Mouse (Mus musculus) limb, embryonic 15.5 days (tissue): ENCODE measurements around the gene Fbxw7. TPM values are rescaled to one million over a fixed set of nuclear protein-coding genes. Genes with fewer than 3 reads are reported as not detected.

Experiments used
- ATAC-seq: fragments of 200-750 bp; cut with Nextera tagmentation; 2 replicates; pipeline ENCODE4 v1.8.0; 2017; ENCODE audit warnings: low read depth, moderate TSS enrichment; ENCODE audit not compliant: insufficient number of reproducible peaks, low FRiP score, low TSS enrichment
- H3K27ac ChIP-seq: fragments of 300-500 bp; sonication (generic); 2 replicates; pipeline ENCODE4 v1.5.1; 2015; ENCODE audit warnings: moderate library complexity, mild to moderate bottlenecking, inconsistent platforms
- H3K27me3 ChIP-seq: fragments of 300-500 bp; sonication (generic); 2 replicates; pipeline ENCODE4 v1.6.1; 2015; ENCODE audit warnings: inconsistent platforms
- H3K36me3 ChIP-seq: fragments of 300-500 bp; sonication (generic); 2 replicates; pipeline ENCODE4 v1.6.1; 2015; ENCODE audit warnings: inconsistent platforms
- H3K4me1 ChIP-seq: fragments of 300-500 bp; sonication (generic); 2 replicates; pipeline ENCODE4 v1.6.1; 2015; ENCODE audit warnings: inconsistent platforms
- H3K4me2 ChIP-seq: fragments of 300-500 bp; sonication (generic); 2 replicates; pipeline ENCODE4 v1.6.1; 2015; ENCODE audit warnings: mild to moderate bottlenecking, inconsistent platforms
- H3K4me3 ChIP-seq: fragments of 300-500 bp; sonication (generic); 2 replicates; pipeline ENCODE4 v1.5.1; 2015; ENCODE audit warnings: mild to moderate bottlenecking, inconsistent platforms
- H3K9ac ChIP-seq: fragments of 300-500 bp; sonication (generic); 2 replicates; pipeline ENCODE4 v1.6.1; 2015; ENCODE audit warnings: inconsistent platforms
- H3K9me3 ChIP-seq: fragments of 300-500 bp; sonication (generic); 2 replicates; pipeline ENCODE4 v1.6.1; 2016; ENCODE audit warnings: inconsistent platforms
- WGBS: fragments of 180-500 bp; shearing (Covaris S2); methylation state at CpG from one replicate; pipeline ENCODE4 v1.1.7; 2015; 5-methylcytosine and 5-hydroxymethylcytosine counted together
- polyA plus RNA-seq: library from polyadenylated mRNA; unstranded; fragments of >200 nt; fragmentation: Nextera tagmentation; extraction: Ambion mirVana; gene quantifications from 2 replicates; pipeline ENCODE4 v1.2.1, GENCODE M21; 2015

Fbxw7 gene
- polyA plus RNA-seq, 1 experiment from 2014 or later: 11.4 TPM

DNA sequence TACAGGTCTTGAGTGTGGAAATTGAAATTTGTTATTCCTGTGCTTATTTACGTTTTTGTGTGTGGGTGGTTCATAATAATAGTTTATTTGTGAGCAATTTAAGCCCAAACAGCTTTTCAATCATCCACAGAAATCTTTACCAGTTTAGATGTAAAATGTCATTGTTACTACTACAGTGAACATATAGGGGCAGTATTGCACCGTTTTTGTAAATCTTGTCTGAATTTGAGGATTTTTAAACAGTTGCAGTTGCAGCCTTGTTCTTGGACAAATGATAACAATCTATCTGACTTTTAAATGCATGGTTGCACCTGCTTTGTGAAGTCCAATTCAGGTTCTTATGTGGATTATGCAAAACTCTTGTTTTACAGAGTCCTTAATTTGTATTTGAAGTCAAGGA is 121.2 kb downstream of the Fbxw7 start:
- Histone ChIP-seq H3K9me3 (no peaks in the 10 kb centered on the region), H3K4me2 (no peak overlapping the region), H3K27me3 (no peaks in the 10 kb centered on the region), H3K27ac (no peak overlapping the region), H3K9ac (no peak overlapping the region), H3K4me1 (no peaks in the 10 kb centered on the region), H3K4me3 (no peak overlapping the region), H3K36me3 (no peaks in the 10 kb centered on the region)
- ATAC-seq: no peak
- WGBS: 47% methylated on average over 2 of the region's 2 CpGs

GRCm38 (mm10) chr3:84936956-84937355 is 121.9 kb downstream of the Fbxw7 start:
- no peak for ATAC-seq
- WGBS: 90% methylated on average over 5 of the region's 5 CpGs
- H3K4me3 ChIP-seq: no peak overlapping the region

GRCm38 (mm10) chr3:84937360-84938355 is 122.6 kb downstream of the Fbxw7 start:
- Histone ChIP-seq H3K9me3 (no peaks in the 10 kb centered on the region), H3K4me3 (no peak overlapping the region), H3K4me2 (no peak overlapping the region), H3K4me1 (no peaks in the 10 kb centered on the region), H3K27me3 (no peaks in the 10 kb centered on the region), H3K27ac (no peak overlapping the region), H3K36me3 (no peaks in the 10 kb centered on the region), H3K9ac (no peak overlapping the region)
- WGBS: 60% methylated on average over 12 of the region's 12 CpGs
- ATAC-seq: no peak

More at GRCm38 (mm10) chr3:84936956-84937355, 121.9 kb downstream of the Fbxw7 start:
- Histone ChIP-seq H3K9me3 (no peaks in the 10 kb centered on the region), H3K27me3 (no peaks in the 10 kb centered on the region), H3K4me2 (no peak overlapping the region), H3K4me1 (no peaks in the 10 kb centered on the region), H3K9ac (no peak overlapping the region), H3K27ac (no peak overlapping the region), H3K36me3 (no peaks in the 10 kb centered on the region)

- Histone ChIP-seq H3K9ac (no peak overlapping the region), H3K4me1 (no peaks in the 10 kb centered on the region), H3K9me3 (no peaks in the 10 kb centered on the region), H3K4me3 (no peak overlapping the region), H3K36me3 (no peaks in the 10 kb centered on the region), H3K4me2 (no peak overlapping the region), H3K27me3 (no peaks in the 10 kb centered on the region), H3K27ac (no peak overlapping the region)
- WGBS: 92% methylated on average over 3 of the region's 3 CpGs
- ATAC-seq: no peak
Observed at GRCm38 (mm10) chr3:84944933-84945332, 129.9 kb downstream of the Fbxw7 start.

DNA sequence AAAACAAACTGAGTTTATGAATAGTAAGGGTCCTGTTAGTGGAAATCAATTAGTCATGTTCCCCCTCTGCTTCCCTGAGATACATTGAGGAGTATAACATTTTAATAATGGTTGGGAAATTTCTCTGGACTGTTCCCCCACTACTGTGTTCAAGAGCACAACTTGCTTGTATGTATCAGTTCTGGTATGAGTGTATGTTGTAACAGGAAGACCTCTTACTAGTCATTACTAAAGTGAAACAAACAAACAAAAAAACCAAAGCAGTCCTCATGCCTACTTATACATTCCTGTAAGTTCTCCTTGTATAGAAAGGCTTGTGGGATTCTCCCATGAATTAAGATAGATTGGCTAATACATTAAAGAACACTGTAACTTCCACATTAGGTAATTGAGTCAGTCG is 131.3 kb downstream of the Fbxw7 start:
- Histone ChIP-seq H3K36me3 (no peaks in the 10 kb centered on the region), H3K27ac (no peak overlapping the region), H3K27me3 (no peaks in the 10 kb centered on the region), H3K9me3 (no peaks in the 10 kb centered on the region), H3K4me2 (no peak overlapping the region), H3K4me3 (no peak overlapping the region), H3K4me1 (no peaks in the 10 kb centered on the region), H3K9ac (no peak overlapping the region)
- 90% methylated on average over 1 of the region's 1 CpGs for WGBS
- ATAC-seq: no peak

DNA sequence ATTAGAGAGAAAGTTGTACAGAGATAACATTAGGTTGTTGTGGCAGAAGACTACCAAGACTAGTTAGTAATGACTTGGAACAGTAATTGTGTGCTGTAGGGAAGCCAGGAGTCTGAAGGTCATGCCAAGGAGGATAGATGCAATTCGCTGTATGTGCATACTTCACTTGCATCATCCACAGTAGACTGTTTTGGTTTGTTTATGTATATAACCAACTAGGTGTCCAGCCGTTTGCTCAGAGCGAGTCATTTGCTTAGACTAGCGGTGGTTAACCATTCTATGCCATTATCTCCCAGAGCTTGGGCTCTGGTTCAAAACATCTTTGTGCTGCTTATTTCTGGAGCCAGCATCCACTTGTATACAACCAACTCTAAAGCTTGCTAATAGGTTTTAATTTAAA is 134.3 kb downstream of the Fbxw7 start:
- 86% methylated on average over 4 of the region's 4 CpGs for WGBS

GRCm38 (mm10) chr3:84951698-84952097 is 136.6 kb downstream of the Fbxw7 start:
- Histone ChIP-seq H3K9me3 (no peaks in the 10 kb centered on the region), H3K4me2 (peak overlapping the region; percentile 65), H3K4me3 (peak overlapping the region; percentile 44), H3K9ac (no peak overlapping the region), H3K4me1 (0 out of 2 replicates have a peak, but pooled peaks cover 4% of the 10 kb centered on the region), H3K27ac (peak overlapping the region; percentile 72; the same call in 1 of the 2 replicates), H3K36me3 (no peaks in the 10 kb centered on the region), H3K27me3 (no peaks in the 10 kb centered on the region)
- ATAC-seq: no peak
- 28% methylated on average over 2 of the region's 2 CpGs for WGBS

More for the DNA sequence above, 134.3 kb downstream of the Fbxw7 start:
- Histone ChIP-seq H3K36me3 (no peaks in the 10 kb centered on the region), H3K27me3 (no peaks in the 10 kb centered on the region), H3K9ac (no peak overlapping the region), H3K4me2 (no peak overlapping the region), H3K27ac (no peak overlapping the region), H3K9me3 (no peaks in the 10 kb centered on the region), H3K4me3 (no peak overlapping the region), H3K4me1 (0 out of 2 replicates have a peak, but pooled peaks cover 4% of the 10 kb centered on the region)
- no peak for ATAC-seq

GRCm38 (mm10) chr3:84952135-84952534 is 137.1 kb downstream of the Fbxw7 start:
- Histone ChIP-seq H3K27ac (peak overlapping the region; percentile 72), H3K36me3 (no peaks in the 10 kb centered on the region), H3K27me3 (no peaks in the 10 kb centered on the region), H3K9ac (0 out of 2 replicates have a peak overlapping the region, but pooled peaks have one; percentile 24), H3K4me2 (peak overlapping the region; percentile 65), H3K4me1 (0 out of 2 replicates have a peak, but pooled peaks cover 4% of the 10 kb centered on the region), H3K4me3 (peak overlapping the region; percentile 44), H3K9me3 (no peaks in the 10 kb centered on the region)
- ATAC-seq: peak; percentile 85
- WGBS: 9% methylated on average over 13 of the region's 13 CpGs

GRCm38 (mm10) chr3:84952585-84953187 is 137.6 kb downstream of the Fbxw7 start:
- 0 out of 2 replicates have a peak, but pooled peaks cover 4% of the 10 kb centered on the region for H3K4me1 ChIP-seq
- no peaks in the 10 kb centered on the region for H3K9me3 ChIP-seq
- H3K27ac ChIP-seq: peak overlapping the region; percentile 72
- no peaks in the 10 kb centered on the region for H3K36me3 ChIP-seq
- no peaks in the 10 kb centered on the region for H3K27me3 ChIP-seq
- ATAC-seq: no peak
- H3K4me3 ChIP-seq: peak overlapping the region; percentile 44
- WGBS: 26% methylated on average over 7 of the region's 7 CpGs
- peak overlapping the region; percentile 65 for H3K4me2 ChIP-seq
- 0 out of 2 replicates have a peak overlapping the region, but pooled peaks have one; percentile 24 for H3K9ac ChIP-seq

DNA sequence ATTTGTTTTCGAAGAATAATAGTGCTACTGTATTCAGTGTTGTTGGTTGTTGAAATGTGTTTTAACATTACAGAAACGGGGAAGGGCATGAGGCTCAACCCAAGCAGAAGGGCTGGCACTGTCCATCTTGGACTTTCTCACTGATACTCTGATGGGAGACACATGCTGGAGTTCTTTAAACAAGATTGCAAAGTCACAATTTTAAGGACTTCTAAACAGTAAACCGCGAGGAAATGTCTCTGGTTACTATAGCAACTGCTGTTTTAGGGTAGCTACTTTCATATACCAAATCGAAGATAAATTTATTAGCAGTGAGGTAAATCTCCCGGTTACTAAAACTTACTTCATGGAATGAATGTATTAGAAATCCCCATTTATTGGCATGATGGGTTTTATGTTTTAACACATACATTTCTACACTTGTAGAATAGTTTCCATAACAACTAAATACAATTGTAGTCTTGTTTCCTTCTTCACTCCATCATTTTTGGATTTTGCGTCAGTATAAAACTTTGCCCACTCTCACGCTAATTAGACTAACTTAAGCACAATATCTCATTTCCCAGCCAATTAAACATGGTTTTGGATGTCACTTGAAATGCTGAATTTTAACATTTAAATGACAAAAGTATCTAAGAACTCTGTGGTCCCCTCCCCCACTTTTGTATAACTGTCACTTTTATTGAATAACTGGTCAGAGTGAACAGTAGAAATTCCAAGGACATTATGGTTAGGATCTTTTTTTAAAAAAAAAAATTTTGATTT is 140.1 kb downstream of the Fbxw7 start:
- peaks cover 5% of the 10 kb centered on the region; the same call in 1 of the 2 replicates for H3K36me3 ChIP-seq
- H3K4me3 ChIP-seq: no peak overlapping the region
- H3K27ac ChIP-seq: no peak overlapping the region
- H3K4me1 ChIP-seq: 0 out of 2 replicates have a peak, but pooled peaks cover 4% of the 10 kb centered on the region
- no peak overlapping the region for H3K4me2 ChIP-seq
- H3K9ac ChIP-seq: no peak overlapping the region
- WGBS: 84% methylated on average over 8 of the region's 8 CpGs
- no peak for ATAC-seq
- no peaks in the 10 kb centered on the region for H3K9me3 ChIP-seq
- no peaks in the 10 kb centered on the region for H3K27me3 ChIP-seq

DNA sequence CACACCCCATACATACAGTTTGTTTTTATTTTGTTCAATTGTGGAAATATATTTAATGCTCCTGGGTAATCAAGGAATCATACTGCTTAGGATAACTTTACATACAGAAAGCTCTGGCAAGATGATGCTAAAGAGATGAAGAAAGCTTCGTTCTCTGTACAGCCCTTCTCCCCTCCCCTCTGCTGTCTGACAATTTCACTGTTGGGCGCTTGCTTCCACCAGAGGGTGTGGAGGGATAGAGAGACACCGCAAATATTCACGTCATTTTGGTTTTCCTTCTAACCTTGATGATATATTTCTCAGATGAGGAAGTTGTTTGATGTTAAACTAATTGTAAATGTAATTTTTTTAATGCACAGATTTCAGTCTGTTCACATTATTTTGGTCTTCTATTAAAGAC is 140.8 kb downstream of the Fbxw7 start:
- Histone ChIP-seq H3K27me3 (no peaks in the 10 kb centered on the region), H3K9me3 (no peaks in the 10 kb centered on the region), H3K4me1 (0 out of 2 replicates have a peak, but pooled peaks cover 4% of the 10 kb centered on the region), H3K9ac (no peak overlapping the region), H3K36me3 (peaks cover 5% of the 10 kb centered on the region; the same call in 1 of the 2 replicates), H3K4me3 (no peak overlapping the region), H3K27ac (no peak overlapping the region), H3K4me2 (no peak overlapping the region)
- WGBS: 86% methylated on average over 4 of the region's 4 CpGs
- no peak for ATAC-seq
